In genomic region chr8:46859164-46859846, GRCm38 (mm10) we compare ENCODE assay signal across 8 mouse cellular contexts.
DNase-seq lines count a peak whose midpoint lies in the region; ATAC-seq and TF ChIP-seq lines count a peak whose summit lies in the region.

No protein-coding gene starts in this region.

- no peaks in the 10 kb centered on the region for H3K4me1 ChIP-seq in forebrain, embryonic 14.5 days (ENCODE audit: control insufficient read depth, insufficient read depth, low read length)
- no peaks in the 10 kb centered on the region for H3K4me1 ChIP-seq in forebrain, postnatal 0 days (ENCODE audit: insufficient read depth)
- peaks cover 20% of the 10 kb centered on the region for H3K4me1 ChIP-seq in spleen, adult 2 months (ENCODE audit: control insufficient read depth, insufficient read depth, insufficient read length)

- no peak for ATAC-seq in forebrain, embryonic 14.5 days
- ATAC-seq in forebrain, postnatal 0 days, result no peak
- peak; percentile 56 for ATAC-seq in megakaryocyte, adult 5-6 weeks (ENCODE audit: poor library complexity, severe bottlenecking)

- H3K9me3 ChIP-seq in forebrain, embryonic 14.5 days (replicated peaks; ENCODE audit: control insufficient read depth, low read length), result no peaks in the 10 kb centered on the region
- no peaks in the 10 kb centered on the region for H3K9me3 ChIP-seq in forebrain, postnatal 0 days (ENCODE audit: low read length)

- peak; percentile 27 for DNase-seq in forebrain, embryonic 14.5 days (ENCODE audit: low spot score)
- DNase-seq in forebrain, postnatal 0 days, result no peak
- DNase-seq in spleen, adult 2 months (ENCODE audit: low read depth in 1 of 2, low spot score in 2 of 2), result peak in 1 of 2 experiments; percentile 46
- no peak for DNase-seq in spleen, postnatal 4 days (ENCODE audit: low spot score in 2 of 2)
- no peak for DNase-seq in cerebellum, adult 9-10 months
- no peak for DNase-seq in layer of hippocampus, postnatal 10 days (ENCODE audit: low spot score in 2 of 2)
- no peak for DNase-seq in cerebellum, adult 8-10 months

- H3K4me3 ChIP-seq in forebrain, embryonic 14.5 days (ENCODE audit: low read depth, low read length), result no peak overlapping the region
- H3K4me3 ChIP-seq in forebrain, postnatal 0 days (ENCODE audit: low read depth, low read length), result no peak overlapping the region
- H3K4me3 ChIP-seq in spleen, adult 2 months (ENCODE audit: extremely low read depth, insufficient read depth, insufficient read length), result no peak overlapping the region

- no peak for TF ChIP-seq CTCF in forebrain, postnatal 0 days (IDR thresholded peaks at IDR 0.05; ENCODE audit: low read depth)
- TF ChIP-seq CTCF in spleen, adult 2 months (IDR thresholded peaks at IDR 0.05; ENCODE audit: extremely low read depth, insufficient read depth, insufficient read length, insufficient replicate concordance), result no peak

- no peaks in the 10 kb centered on the region for H3K36me3 ChIP-seq in forebrain, embryonic 14.5 days (ENCODE audit: control insufficient read depth, insufficient read depth, low read length)
- no peaks in the 10 kb centered on the region for H3K36me3 ChIP-seq in forebrain, postnatal 0 days (ENCODE audit: insufficient read depth)
- H3K36me3 ChIP-seq in spleen, adult 2 months (ENCODE audit: control insufficient read depth, insufficient read depth, low read length), result no peaks in the 10 kb centered on the region

- no peaks in the 10 kb centered on the region for H3K27me3 ChIP-seq in forebrain, embryonic 14.5 days (replicated peaks; ENCODE audit: control insufficient read depth, insufficient read depth, low read length)
- H3K27me3 ChIP-seq in forebrain, postnatal 0 days (ENCODE audit: insufficient read depth, low read length), result no peaks in the 10 kb centered on the region
- no peaks in the 10 kb centered on the region for H3K27me3 ChIP-seq in spleen, adult 2 months (ENCODE audit: control insufficient read depth, insufficient read depth, low read length)

- H3K4me2 ChIP-seq in forebrain, embryonic 14.5 days (ENCODE audit: low read length), result no peak overlapping the region
- H3K4me2 ChIP-seq in forebrain, postnatal 0 days (ENCODE audit: low read depth), result no peak overlapping the region

- TF ChIP-seq POLR2A in spleen, adult 2 months (IDR thresholded peaks at IDR 0.05; ENCODE audit: low read depth, low read length), result no peak

- H3K27ac ChIP-seq in forebrain, embryonic 14.5 days (ENCODE audit: low read depth, low read length), result no peak overlapping the region
- no peak overlapping the region for H3K27ac ChIP-seq in forebrain, postnatal 0 days (ENCODE audit: low read depth, low read length)
- peak overlapping the region; percentile 52 for H3K27ac ChIP-seq in spleen, adult 2 months (ENCODE audit: insufficient read depth, low read length)

- 33% methylated on average over 7 of the region's 7 CpGs for WGBS in forebrain, embryonic 14.5 days
- 36% methylated on average over 7 of the region's 7 CpGs for WGBS in forebrain, postnatal 0 days
- WGBS in spleen, adult 2 months, result 12% methylated on average over 7 of the region's 7 CpGs

- H3K9ac ChIP-seq in forebrain, embryonic 14.5 days (ENCODE audit: low read length), result no peak overlapping the region
- H3K9ac ChIP-seq in forebrain, postnatal 0 days, result no peak overlapping the region
